Mouse (Mus musculus): ENCODE results near the gene Gapvd1. TPM values are rescaled to one million over a fixed set of nuclear protein-coding genes. Genes with fewer than 3 reads are reported as not detected.

The Gapvd1 gene
- polyA plus RNA-seq, 1 experiment from 2014 or later, result 121 TPM

DNA sequence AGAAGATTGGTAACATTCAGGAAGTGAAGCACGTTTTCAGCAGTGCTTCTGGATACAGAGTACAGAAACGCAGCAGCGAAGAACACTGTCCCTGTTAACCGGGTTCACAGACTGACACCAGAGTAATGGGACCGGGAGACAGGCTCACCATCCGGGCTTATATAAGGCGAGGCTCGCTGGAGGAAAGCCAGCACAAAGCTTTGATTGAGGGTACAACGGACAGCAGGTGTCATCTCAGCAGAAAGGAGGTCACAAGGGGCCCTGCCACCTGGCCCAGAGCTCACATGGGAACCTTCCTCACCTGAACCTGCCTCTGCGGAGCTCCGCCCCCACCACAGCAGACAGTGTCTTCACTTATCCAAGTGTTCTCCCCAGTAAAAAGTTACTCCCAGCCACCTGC, 81.2 kb downstream of the Gapvd1 start:
- peaks cover 40% of the 10 kb centered on the region for H3K36me3 ChIP-seq

DNA sequence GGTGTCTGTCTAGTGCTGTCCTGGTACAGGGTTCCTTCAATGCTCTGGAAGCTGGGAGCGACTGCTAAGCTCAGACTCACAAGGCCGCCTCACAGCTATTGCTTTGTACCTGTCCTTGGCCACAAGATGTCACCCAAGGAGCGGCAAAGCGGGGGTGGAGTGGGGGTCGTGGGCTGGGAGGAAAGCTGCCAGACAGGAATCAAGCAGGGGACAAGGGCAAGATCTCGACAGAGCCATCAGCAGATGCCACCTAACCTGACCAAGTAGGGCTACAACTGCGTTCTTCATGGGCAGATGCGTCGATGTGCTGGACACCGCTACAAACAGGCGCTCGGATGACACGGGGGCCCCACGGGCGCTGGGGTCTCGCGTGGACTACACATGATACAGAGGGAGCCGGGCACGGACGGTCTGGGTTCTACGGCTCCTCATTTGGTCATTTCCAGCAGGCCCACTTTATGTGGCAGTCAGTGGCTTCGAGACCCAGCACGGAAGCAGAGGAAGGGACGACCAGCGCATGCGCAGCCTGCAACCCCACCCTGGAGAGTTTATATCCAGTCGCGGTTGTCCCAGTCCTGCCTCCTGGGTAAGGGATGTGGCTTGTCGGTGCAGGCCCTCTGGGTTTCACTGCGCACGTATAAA, 83.5 kb downstream of the Gapvd1 start:
- Histone ChIP-seq H3K36me3 (peaks cover 17% of the 10 kb centered on the region), H3K9ac (peak overlapping the region; percentile 63), H3K4me2 (replicated peaks) (peak overlapping the region; percentile 69), H3K4me1 (peaks cover 23% of the 10 kb centered on the region), H3K4me3 (peak overlapping the region; percentile 38), H3K27ac (no peak overlapping the region), H3K27me3 (replicated peaks) (no peaks in the 10 kb centered on the region; the same call in 1 of the 2 replicates), H3K9me3 (no peaks in the 10 kb centered on the region)
- WGBS, result 34% methylated on average over 31 of the region's 31 CpGs
- ATAC-seq (ENCODE audit: low FRiP score, low read depth), result peak; percentile 65

More for the DNA sequence above, 81.2 kb downstream of the Gapvd1 start:
- Histone ChIP-seq H3K27ac (no peak overlapping the region), H3K4me3 (no peak overlapping the region), H3K4me1 (peaks cover 9% of the 10 kb centered on the region), H3K9me3 (no peaks in the 10 kb centered on the region), H3K27me3 (replicated peaks) (no peaks in the 10 kb centered on the region; the same call in 1 of the 2 replicates), H3K4me2 (replicated peaks) (no peak overlapping the region), H3K9ac (no peak overlapping the region)
- WGBS, result 87% methylated on average over 11 of the region's 11 CpGs
- ATAC-seq (ENCODE audit: low FRiP score, low read depth), result no peak

DNA sequence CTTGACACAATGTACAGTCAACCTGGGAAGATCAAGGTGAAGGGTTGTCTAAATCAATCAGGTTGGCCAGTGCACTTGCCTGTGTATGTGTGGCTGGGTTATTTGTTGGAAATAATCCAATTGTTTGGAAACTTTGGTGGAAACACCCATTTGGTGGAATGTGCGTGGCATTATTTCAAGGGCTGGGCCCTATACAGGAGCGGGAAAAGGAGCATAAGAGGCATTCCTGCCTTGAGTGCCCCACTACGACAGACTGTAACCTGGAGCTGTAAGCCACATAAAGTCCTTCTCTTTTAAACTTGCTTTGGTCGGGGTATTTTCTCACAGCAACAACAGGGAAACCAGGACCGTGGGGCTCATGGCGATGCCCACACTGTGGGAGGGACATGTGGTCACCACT, 84.6 kb downstream of the Gapvd1 start:
- Histone ChIP-seq H3K27me3 (replicated peaks) (no peaks in the 10 kb centered on the region; the same call in 1 of the 2 replicates), H3K4me1 (peaks cover 26% of the 10 kb centered on the region), H3K4me3 (no peak overlapping the region), H3K9me3 (no peaks in the 10 kb centered on the region), H3K27ac (no peak overlapping the region), H3K4me2 (replicated peaks) (no peak overlapping the region), H3K36me3 (peaks cover 7% of the 10 kb centered on the region; the same call in 1 of the 2 replicates), H3K9ac (no peak overlapping the region)
- no peak for ATAC-seq (ENCODE audit: low FRiP score, low read depth)
- WGBS, result 82% methylated on average over 6 of the region's 6 CpGs

DNA sequence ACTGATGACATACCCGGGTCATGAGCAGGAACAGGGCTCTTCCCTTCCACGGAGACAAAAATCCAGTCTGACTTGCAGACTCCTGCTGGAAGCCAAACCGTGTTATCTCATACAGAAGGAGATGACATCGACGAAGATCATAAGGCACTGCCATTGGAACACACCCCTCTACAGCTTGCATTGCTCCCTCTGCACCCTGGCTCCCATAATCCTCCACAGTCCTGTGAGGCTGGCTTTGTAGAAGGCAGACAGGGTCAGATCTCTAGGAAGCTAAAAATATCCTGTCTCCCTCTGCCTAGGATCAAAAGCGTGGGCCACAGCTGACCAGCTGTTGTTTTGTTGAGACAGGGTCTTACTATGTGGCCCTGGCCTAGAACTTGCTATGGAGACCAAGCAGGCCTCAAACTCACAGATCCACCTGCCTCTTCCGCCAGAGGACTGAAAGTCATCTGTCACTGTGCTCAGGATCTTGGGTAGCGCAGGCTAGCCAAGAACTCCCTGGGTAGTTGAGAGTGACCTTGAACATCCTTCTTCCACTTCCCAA, 85.8 kb downstream of the Gapvd1 start:
- H3K36me3 ChIP-seq, result no peaks in the 10 kb centered on the region
- no peak overlapping the region for H3K4me3 ChIP-seq
- H3K4me2 ChIP-seq (replicated peaks), result no peak overlapping the region
- no peak for ATAC-seq (ENCODE audit: low FRiP score, low read depth)
- H3K27me3 ChIP-seq (replicated peaks), result no peaks in the 10 kb centered on the region; the same call in 1 of the 2 replicates
- H3K9me3 ChIP-seq, result no peaks in the 10 kb centered on the region
- H3K4me1 ChIP-seq, result peaks cover 26% of the 10 kb centered on the region
- 67% methylated on average over 8 of the region's 8 CpGs for WGBS
- H3K9ac ChIP-seq, result no peak overlapping the region
- no peak overlapping the region for H3K27ac ChIP-seq

DNA sequence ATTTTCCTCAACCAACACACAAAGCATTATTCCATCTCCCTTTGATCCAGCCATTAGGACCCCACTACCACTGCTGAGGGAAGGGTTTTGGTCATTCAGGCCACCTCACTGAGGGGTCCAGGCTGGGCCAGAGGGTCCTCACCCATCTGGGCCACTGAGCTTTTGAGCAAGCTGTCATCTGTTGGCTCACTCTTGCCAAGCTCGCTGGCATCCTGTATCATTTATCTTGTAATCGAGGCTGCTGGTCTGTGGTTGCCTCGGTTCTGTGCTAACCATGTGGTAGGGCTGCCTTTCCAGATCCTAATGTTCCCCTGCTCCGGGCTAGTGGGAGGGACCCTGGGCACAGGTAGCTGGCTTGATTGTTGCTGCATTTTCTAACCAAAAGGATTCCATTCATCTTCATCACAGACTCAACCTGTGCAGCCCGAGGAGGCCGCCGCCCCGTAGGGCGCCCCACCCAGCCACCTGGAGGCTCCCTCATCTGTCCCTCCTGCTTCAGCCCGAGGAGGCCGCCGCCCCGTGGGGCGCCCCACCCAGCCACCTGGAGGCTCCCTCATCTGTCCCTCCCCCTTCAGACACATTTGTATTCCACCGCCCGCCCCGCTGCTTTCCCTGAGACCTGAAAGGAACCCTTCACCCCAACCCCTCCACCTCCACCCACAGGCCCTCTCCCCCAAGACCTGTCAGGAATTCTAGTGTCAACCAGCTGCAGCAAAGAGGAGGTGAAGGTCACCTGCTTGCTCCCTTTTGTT, 86.4 kb downstream of the Gapvd1 start:
- WGBS, result 47% methylated on average over 17 of the region's 17 CpGs
- Histone ChIP-seq H3K27me3 (replicated peaks) (no peaks in the 10 kb centered on the region; the same call in 1 of the 2 replicates), H3K9ac (no peak overlapping the region), H3K36me3 (no peaks in the 10 kb centered on the region), H3K4me3 (no peak overlapping the region), H3K9me3 (no peaks in the 10 kb centered on the region), H3K4me1 (peaks cover 26% of the 10 kb centered on the region), H3K4me2 (replicated peaks) (no peak overlapping the region), H3K27ac (no peak overlapping the region)
- no peak for ATAC-seq (ENCODE audit: low FRiP score, low read depth)

DNA sequence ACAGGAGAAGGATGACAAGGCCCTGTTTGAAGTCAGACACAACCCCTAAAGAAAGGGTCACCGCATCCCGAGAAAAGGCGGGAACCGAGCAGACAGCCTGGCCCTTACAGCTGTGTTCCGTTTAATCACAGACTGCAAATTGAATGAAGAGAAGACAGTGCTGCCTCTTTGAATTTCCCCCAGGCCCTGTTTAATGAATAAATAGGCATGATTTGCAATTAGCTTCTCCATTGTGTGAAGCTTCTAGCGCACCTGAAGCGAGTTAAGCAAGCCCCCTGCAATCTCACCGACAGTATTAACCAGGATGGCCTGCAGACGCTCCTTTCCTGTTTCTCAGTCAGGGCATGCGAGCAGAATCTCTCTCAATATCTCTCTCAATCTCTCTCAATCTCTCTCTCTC, 87.2 kb downstream of the Gapvd1 start:
- 29% methylated on average over 10 of the region's 10 CpGs for WGBS
- no peak for ATAC-seq (ENCODE audit: low FRiP score, low read depth)
- H3K27me3 ChIP-seq (replicated peaks), result no peaks in the 10 kb centered on the region; the same call in 1 of the 2 replicates
- H3K36me3 ChIP-seq, result no peaks in the 10 kb centered on the region
- H3K4me2 ChIP-seq (replicated peaks), result no peak overlapping the region
- no peaks in the 10 kb centered on the region for H3K9me3 ChIP-seq
- no peak overlapping the region for H3K4me3 ChIP-seq
- H3K27ac ChIP-seq, result no peak overlapping the region
- H3K4me1 ChIP-seq, result peaks cover 26% of the 10 kb centered on the region
- H3K9ac ChIP-seq, result no peak overlapping the region

DNA sequence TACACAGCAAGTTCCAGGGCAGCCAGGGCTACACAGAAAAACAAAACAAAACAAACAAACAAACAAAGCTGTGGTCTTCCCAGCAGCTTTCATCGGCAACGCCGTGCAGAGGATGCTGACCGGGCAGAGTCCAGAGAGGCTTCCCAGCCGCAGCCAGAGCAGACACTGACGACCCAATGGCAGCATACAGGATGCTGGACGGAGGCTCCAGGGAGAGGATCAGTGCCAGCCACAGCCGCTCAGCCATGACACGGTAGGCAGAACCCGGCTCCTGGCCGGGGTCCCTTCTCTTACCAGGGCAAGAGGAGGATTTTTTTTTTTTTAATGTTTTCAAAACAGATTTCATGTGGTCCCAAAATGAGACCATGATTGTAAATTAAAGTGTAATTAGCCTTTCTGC, 107.6 kb downstream of the Gapvd1 start:
- peaks cover 11% of the 10 kb centered on the region for H3K4me1 ChIP-seq
- 68% methylated on average over 11 of the region's 11 CpGs for WGBS
- no peak overlapping the region for H3K27ac ChIP-seq
- H3K36me3 ChIP-seq, result no peaks in the 10 kb centered on the region
- H3K4me2 ChIP-seq (replicated peaks), result no peak overlapping the region
- no peak for ATAC-seq (ENCODE audit: low FRiP score, low read depth)
- no peaks in the 10 kb centered on the region for H3K27me3 ChIP-seq (replicated peaks)
- no peak overlapping the region for H3K4me3 ChIP-seq
- H3K9me3 ChIP-seq, result no peaks in the 10 kb centered on the region
- no peak overlapping the region for H3K9ac ChIP-seq

DNA sequence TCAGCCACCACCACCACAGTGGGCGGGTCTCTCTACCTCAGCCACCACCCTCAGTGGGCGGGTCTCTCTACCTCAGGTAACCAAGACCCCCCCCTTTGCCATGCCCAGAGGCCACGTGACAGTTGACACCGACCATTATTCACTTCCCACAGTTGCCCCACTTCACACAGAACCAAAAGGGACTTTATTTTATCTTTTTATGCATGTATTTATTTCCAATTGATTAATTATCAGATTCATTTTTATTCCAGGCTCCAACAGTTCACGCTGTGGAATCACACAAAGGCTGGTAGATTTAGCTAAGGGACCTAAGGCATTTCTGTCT, 108.5 kb downstream of the Gapvd1 start:
- H3K27ac ChIP-seq, result no peak overlapping the region

DNA sequence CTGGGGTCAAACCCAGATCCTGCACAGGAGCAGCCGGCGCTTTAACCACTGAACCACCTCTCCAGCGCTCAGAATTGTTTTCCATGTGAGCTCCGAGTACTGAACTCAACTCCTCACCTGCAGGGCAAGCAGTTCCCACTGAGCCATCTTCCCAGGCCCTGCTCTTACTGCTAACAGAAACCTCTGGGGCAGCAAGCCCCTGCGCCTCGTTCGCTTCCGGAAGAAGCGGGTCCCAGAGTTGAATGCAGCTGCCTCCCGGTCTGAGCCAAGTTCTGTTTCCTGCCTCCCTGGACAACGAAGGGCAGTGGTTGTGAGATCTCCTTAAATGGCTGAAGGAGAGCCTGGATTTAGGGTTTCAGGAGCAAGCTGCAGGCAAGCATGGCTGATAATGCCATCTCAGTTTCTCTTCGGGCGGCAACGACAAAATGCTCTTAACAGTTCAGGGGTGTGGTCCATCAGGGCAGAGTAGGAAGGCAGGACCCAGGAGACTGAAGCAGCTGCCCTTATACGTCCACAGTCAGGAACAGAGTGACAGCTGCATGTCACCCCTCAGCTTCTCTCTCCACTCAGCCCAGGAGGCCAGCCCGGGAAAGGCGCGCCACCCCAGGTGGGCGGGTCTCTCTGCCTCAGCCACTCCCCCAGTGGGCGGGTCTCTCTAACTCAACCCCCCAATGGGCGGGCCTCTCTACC, 109.0 kb downstream of the Gapvd1 start:
- Histone ChIP-seq H3K4me2 (replicated peaks) (peak overlapping the region; percentile 58), H3K36me3 (no peaks in the 10 kb centered on the region), H3K27ac (no peak overlapping the region), H3K9ac (no peak overlapping the region), H3K9me3 (no peaks in the 10 kb centered on the region), H3K4me1 (peaks cover 11% of the 10 kb centered on the region), H3K4me3 (peak overlapping the region; percentile 23), H3K27me3 (replicated peaks) (no peaks in the 10 kb centered on the region)
- ATAC-seq (ENCODE audit: low FRiP score, low read depth), result peak; percentile 50; the same call in 1 of the 2 replicates
- WGBS, result 13% methylated on average over 21 of the region's 21 CpGs

More for the DNA sequence above, 108.5 kb downstream of the Gapvd1 start:
- Histone ChIP-seq H3K36me3 (no peaks in the 10 kb centered on the region), H3K4me3 (peak overlapping the region; percentile 23; the same call in 1 of the 2 replicates), H3K4me2 (replicated peaks) (peak overlapping the region; percentile 58), H3K9me3 (no peaks in the 10 kb centered on the region), H3K4me1 (peaks cover 11% of the 10 kb centered on the region), H3K9ac (no peak overlapping the region), H3K27me3 (replicated peaks) (no peaks in the 10 kb centered on the region)
- no peak for ATAC-seq (ENCODE audit: low FRiP score, low read depth)
- 8% methylated on average over 5 of the region's 5 CpGs for WGBS

DNA sequence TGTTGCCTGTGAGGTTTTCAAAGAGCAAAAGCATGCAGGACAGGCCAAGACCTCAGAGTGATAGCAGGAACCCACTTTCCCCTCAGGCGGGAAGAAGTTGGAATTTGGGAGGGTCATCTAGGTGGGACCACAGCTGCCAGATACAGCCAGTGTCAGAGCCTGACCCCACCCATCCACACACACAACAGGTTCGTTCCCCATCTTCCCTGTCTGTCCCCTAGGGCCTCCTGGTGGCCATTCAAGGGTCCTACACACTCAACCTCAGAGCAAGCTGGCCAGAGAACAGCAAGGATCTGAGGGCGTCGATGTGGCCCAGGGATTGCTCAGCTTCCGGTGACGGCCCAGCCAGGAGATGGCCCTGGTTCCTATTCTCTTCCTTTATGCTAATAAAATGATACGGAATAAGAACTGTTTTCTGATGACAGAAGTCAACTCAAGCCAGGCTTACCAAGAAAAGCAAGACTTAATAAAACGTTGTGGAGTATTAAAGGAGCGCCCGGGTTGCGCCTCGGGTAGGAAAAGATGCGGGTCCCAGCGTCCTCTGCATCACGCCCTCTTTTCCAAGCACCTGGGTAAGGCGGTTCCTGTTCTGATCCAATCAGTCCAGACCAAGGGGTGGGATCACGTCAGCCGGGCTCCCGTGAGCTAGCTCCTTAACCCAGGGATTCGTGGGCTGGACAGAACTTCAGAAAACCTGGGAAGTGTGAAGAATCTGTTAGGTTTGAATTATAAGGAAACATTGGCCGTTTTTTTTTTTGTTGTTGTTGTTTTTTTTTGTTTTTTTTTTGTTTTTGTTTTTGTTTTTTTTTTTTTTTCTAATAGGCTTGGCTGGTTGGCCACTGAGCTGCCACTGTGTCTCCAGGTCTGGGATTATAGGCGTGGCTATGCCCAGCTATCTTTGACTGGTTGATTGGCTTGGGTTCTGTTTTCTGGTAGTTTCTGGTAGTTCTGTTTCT, 110.2 kb downstream of the Gapvd1 start:
- ATAC-seq (ENCODE audit: low FRiP score, low read depth), result no peak
- no peak overlapping the region for H3K9ac ChIP-seq
- 33% methylated on average over 22 of the region's 22 CpGs for WGBS
- no peaks in the 10 kb centered on the region for H3K9me3 ChIP-seq
- no peak overlapping the region for H3K4me2 ChIP-seq (replicated peaks)
- H3K4me3 ChIP-seq, result no peak overlapping the region
- no peaks in the 10 kb centered on the region for H3K36me3 ChIP-seq
- peaks cover 11% of the 10 kb centered on the region for H3K4me1 ChIP-seq
- no peaks in the 10 kb centered on the region for H3K27me3 ChIP-seq (replicated peaks)
- no peak overlapping the region for H3K27ac ChIP-seq

DNA sequence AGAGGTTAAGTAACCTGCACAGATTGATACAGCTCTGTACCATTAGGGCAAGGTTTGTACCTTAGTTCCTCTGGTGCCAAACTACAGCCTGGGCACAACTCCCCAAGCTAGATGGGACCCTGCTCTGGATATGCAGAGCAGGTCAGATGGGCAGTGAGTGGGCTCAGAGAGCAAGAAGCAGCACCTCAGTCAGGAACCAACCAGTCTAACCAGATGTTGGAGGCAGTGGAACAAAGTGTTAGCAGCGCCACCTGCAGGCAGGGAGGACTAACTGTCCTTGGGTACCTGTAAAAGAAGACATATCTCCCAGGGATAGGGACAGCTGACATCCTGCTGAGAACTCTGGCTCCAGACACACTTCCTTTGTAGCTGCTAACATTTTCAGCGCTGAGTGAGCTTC, 112.7 kb downstream of the Gapvd1 start:
- Histone ChIP-seq H3K36me3 (no peaks in the 10 kb centered on the region), H3K4me1 (peaks cover 14% of the 10 kb centered on the region), H3K9ac (no peak overlapping the region), H3K27ac (no peak overlapping the region), H3K27me3 (replicated peaks) (no peaks in the 10 kb centered on the region), H3K4me2 (replicated peaks) (no peak overlapping the region), H3K9me3 (no peaks in the 10 kb centered on the region), H3K4me3 (no peak overlapping the region)
- WGBS, result 30% methylated on average over 2 of the region's 2 CpGs
- no peak for ATAC-seq (ENCODE audit: low FRiP score, low read depth)
